Mouse (Mus musculus): ENCODE results near the gene Treh.

The Treh gene

DNA sequence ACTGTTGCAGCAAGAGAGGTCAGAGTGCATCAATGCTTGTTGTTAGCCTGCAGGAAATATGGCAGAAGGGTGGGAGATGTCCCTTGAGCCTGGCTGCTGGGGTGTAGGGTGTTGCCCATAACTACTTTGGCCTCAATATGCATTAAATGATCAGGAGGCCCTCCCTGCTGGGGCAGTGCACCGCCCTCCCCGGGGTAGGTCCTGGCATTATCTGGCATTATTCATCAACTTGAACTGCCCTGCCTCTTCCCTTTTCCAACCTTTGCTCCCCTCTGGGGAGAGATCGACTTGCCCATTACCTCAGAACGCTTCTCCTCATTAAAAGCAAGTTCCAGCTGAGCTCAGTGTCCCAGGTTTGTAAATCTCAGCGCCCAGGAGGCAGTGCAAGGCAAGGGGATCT is 6.5 kb downstream of the Treh start:
- no peak for DNase-seq

- DNase-seq: no peak
Observed at GRCm38 (mm10) chr9:44683046-44683445, 10.0 kb downstream of the Treh start.

DNA sequence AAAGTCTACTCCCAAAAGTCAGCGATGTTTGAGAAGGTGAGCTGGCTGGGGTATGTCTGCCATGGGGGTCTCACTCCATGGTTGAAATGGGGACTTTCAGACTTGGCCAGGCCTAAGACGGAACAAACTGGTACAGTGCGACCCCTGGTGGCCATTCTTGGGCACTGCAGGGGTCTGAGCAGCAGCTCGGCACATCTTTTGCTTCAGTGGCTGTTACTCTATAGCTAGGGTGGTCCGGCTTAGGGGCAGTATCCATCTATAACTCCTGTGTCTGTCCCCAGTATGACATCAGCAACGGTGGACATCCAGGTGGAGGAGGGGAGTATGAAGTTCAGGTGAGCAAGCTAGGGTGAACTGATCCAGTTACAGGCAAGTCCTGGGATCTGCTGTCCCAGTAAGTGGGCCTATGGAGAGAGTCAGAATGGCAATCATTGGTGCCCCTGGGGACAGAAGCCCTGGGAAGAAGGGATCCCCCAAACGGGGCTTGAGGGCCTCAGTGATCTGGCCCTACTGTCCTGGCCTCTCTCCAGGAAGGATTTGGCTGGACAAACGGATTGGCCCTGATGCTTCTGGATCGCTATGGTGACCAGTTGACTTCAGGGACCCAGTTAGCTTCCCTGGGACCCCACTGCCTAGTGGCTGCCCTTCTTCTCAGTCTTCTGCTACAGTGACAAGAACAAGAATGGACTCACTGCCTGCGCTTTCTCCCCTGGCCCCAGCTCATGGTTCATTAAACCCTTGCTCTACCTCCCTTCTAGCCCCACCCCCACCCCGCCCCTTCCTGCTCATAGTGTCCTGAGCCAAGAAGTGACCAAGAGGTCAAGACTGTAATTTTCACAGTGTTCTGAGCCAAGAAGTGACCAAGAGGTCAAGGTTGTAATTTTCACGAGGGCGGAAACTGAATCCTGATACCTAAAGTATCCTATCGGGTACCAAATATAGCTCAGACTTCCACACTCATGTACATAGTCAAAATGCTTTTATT is 12.6 kb downstream of the Treh start:
- DNase-seq: peak; percentile 58

DNA sequence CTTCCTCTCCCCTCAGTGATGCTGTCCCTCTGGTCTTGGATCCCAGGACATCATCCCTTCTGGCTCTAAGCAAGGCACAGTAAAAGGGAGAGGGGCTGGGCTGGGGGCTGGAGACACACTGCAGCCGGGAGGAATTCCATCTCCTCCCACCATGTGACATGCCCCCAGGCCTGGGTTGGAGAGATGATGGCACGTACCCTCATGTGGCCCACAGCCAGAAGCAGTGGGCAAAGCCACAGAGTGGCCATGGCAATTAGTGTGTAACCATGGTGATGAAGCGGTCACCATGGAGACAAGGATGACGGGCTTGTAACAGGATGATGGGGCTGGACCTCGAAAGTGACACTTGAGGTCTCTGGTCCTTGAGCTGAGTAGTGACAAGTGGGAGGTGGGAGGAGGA is 13.6 kb downstream of the Treh start:
- DNase-seq: no peak

DNA sequence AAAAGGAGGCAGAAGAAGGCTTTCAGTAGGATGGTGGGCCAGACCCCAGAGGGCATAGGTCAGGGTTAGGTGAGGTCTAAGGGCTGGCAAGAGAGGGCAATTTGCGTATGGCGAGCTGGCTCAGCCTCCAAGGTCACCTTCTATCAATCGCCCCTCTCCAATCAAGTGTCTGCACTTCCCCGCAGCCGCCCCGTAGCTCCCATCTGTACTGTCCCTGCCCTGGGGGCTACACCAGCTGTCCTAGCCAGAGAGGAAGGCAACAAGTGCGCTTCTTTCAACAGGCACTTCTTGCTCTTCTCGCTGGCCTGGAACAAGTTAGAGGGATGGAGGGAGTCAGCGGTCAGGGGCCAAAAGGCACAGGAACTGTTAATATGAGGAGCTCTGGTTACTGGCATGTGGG is 15.0 kb downstream of the Treh start:
- no peak for DNase-seq

DNA sequence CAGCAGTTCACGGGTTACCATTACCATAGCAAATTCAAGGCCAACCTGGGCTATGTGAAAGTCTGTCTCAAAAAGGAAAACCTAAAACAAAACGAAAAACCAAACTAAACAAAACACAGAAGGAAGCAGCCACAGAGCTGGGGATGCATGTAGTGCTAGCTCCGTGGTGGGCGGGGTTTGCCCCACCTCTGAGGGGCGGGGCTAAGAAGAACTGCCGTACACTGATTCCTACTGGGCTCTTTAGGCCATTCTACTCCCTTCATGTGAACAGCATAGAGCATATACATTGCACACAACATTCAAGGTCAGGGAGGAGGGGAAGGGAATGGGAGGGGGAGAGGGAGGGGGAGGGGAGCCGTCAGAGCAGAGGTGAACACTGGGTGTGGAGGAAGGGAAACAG is 17.6 kb downstream of the Treh start:
- no peak for DNase-seq

GRCm38 (mm10) chr9:44691671-44692520 is 18.9 kb downstream of the Treh start:
- DNase-seq: peak; percentile 89

GRCm38 (mm10) chr9:44693071-44693470 is 20.0 kb downstream of the Treh start:
- peak; percentile 75 for DNase-seq

DNA sequence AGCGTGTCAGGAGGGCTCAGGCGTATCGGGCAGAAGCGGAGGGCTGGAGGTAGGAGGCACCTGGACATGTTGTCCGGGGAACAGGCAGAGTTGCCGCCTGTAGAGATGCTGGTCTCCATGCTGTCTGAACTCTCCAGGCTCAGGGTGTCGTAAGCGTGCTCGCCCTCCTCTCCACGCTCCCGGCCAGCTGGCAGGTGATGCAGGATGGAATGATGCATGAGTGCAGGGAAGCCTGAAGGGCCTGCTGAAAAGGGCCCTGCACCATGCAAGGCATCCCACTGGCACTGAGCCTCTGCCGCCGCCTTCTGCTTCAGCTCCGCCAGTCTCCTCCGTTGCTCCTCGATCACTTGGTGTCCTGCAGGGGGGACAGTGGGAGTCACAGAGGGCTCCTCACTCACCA is 24.8 kb downstream of the Treh start:
- DNase-seq: peak; percentile 62

- DNase-seq: peak; percentile 49
Observed at GRCm38 (mm10) chr9:44699196-44699595, 26.2 kb downstream of the Treh start.

DNA sequence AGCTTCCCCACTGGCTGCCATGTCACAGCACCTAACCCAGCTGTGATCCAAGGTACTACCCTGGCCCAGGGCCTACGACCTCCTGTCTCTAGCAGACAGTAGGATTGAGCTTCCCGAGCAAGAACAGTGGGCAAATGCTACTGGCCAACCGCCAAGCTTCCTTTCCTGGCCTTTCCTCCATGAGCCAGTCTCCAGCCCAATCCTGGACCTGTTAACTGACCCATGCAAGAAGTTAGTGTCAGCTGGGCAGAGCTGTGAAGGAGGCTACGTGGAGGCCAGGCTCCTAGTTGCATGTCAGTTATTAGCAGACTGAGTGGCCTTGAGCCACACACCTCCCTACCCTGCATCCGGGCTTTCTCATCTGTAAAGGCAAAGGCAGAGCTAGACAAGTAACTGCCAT is 26.7 kb downstream of the Treh start:
- peak; percentile 27 for DNase-seq

GRCm38 (mm10) chr9:44707749-44708428 is 34.9 kb downstream of the Treh start:
- DNase-seq: peak; percentile 44

GRCm38 (mm10) chr9:44708429-44708765 is 35.4 kb downstream of the Treh start:
- no peak for DNase-seq

GRCm38 (mm10) chr9:44708925-44709324 is 35.9 kb downstream of the Treh start:
- no peak for DNase-seq

GRCm38 (mm10) chr9:44709600-44709999 is 36.6 kb downstream of the Treh start:
- no peak for DNase-seq

DNA sequence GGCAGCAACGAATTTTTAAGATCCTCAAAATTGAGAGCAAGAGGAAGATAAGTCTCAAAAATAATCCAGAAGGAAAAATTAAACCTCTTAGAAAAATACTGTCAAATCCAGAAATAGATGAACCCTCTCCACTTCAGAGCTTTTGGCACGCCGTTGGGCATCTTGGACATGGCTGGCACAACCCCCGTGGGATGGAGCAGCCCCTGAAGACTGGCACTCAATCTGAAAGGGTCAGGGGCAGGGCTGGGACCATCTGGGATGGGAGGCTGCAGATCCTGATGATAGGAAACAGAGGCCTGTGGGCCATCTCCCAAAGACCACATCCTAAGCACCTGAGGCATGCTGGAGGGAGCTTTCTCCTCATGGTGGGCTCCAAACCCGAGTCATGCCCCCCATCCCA is 37.2 kb downstream of the Treh start:
- no peak for DNase-seq

DNA sequence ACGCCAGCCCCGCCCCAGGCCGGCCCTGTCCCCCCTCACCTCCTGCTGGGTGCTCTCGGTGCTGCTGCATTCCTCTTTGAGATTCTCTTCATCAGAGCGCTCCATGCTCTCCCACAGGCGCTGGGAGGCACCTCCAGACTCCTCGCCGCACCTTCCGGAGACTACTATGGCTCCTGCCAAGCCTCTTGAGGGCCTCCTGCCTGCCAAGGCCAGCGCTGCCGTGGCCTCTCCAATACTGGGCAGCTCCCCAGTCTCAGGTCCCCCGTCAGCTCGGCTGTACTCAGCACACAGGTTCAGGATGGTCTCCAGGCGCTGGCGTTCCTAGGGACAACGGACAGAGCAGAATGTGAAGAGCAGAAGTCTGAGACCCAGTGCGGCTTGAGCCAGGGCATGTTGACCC is 38.6 kb downstream of the Treh start:
- no peak for DNase-seq

DNA sequence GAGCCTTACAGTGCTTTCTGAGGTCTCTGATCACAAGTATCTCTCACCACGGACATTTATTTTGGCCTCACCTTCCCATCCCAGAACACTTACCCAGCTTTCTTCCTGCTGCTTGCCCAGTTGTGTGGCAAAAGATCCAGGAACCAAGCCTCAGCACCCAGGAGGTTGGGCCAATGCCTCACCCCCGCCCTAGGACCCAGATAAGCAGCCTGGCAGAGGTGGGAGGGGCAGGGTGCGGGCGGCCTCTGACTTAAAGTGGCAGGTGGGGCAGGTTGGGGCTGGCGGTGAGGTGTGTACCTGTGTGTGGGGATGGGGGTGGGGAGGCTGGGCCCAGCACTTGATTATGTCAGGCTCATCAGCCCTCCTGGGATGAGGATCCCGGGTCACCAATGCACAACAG is 40.0 kb downstream of the Treh start:
- DNase-seq: peak; percentile 42

GRCm38 (mm10) chr9:44713574-44713973 is 40.5 kb downstream of the Treh start:
- DNase-seq: peak; percentile 39

GRCm38 (mm10) chr9:44715109-44715508 is 42.1 kb downstream of the Treh start:
- DNase-seq: peak; percentile 78

DNA sequence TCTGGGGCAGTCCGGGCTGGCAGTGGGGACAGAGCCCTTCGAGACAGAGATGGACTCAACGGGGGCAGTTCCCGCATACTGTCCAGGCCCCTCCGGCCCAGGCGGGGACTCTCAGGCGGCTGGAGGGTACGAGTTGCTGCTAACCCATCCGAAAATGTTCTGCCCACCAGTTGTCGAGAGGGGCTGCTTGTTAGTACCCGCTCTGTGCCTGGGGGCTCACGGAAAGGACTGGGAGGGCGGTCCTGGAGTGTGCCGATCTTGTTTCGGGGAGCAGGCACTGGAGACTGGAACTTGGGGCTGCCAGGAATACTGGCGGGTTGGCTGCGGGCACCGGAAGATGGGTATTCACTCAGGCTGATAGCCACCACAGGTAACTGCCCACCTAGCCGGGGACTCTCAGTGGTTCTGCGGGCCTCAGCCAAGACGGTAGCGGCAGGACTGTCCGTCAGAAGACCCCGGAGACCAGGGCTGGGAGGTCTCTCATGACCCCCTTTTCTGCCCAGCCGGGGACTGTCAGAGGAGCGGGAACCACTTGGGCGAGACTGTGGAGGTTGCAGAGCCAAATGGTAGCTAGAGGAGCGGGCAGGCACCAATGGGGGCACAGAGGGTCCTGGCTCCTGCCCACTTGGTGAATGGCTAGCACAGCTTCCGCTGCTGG is 42.8 kb downstream of the Treh start:
- DNase-seq: peak; percentile 46

GRCm38 (mm10) chr9:44716997-44717821 is 44.2 kb downstream of the Treh start:
- DNase-seq: no peak
